Mouse (Mus musculus): ENCODE measurements at regions not wholly inside any gene's neighbourhood (a gene's known extent, or its start where the extent isn't known, plus 50 kb on each side); places are given as distances from the start of the nearest gene placed in this dataset.

DNA sequence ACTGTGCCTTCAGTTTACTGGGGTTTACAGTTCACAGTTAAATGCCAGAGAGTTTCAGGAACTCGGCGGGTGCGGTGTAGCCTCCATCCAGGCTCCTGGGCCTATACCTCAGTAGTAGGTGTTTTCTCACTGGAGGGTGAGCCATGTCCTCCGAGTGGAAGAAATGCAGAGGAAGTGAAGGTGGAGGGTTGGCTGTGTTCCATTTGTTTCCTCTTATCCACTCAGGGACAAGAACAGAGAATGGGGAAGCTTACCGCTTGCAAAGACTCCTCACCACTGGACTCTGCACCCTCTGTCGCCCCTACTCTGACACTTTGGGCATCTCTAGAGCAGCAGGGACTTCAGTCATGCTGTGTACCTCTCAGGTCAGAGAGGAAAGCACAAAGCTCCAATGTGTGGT lies 238.1 kb upstream of the Ccdc122 start:
- intact Hi-C loops (cut with DNase I) = no loop called here

DNA sequence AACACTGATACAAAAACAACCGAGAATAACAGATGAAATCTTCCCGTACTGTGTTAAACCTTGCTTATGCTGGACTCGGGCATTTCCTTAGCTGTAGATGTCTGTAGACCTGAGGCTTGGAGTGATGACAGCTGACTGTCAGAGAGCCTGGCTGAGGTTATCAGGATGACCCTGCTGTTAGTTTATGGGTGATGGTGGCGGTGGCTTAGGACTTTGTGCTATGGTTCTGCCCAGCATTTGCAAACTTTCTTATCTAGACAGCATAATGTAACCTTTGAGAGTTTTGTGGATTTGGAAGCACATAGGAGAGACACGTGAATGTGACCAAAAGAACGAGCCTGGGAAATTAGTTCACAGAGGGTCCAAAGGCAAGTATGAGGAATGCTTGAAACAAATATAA lies 239.1 kb upstream of the Ccdc122 start:
- intact Hi-C loops (cut with DNase I) = no loop called here

DNA sequence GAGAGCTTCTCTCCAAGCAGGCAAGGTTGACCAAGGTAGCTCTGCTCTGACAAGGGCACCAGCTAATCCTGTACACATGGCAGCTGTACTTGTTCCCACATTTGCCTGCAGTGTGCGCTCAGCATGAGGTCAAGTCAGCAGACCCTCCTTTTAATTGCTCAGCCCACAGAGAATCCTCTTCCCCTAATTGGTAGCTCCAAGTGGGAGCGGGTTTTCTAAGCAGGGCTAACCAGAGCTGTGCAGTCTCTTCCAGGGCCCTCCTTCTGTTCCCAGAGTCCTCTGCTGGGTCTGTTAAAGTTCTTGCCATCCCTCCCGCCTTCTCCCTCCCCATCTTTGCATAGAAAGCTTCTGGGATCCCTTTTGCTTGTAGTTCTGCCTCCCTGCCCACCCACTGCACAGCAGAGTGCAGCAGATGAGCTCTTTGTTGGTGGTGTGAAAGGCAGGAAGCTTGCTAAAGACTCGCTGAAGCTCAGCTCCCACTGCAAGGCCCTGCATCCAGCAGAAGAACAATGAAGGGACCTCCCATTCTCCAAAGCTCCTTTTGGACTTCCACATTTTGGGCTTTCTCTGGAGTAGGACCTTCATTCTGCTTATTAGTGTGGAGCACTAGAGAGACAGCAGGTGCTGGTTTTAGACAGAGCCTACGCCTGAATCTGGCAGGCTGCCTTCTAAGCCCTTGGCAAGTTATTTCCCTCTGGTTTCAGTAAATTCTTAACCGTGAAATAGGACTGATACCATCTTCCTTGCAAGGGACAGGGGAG lies 235.3 kb upstream of the Serp2 start:
- intact Hi-C loops (cut with DNase I) = no loop called here

DNA sequence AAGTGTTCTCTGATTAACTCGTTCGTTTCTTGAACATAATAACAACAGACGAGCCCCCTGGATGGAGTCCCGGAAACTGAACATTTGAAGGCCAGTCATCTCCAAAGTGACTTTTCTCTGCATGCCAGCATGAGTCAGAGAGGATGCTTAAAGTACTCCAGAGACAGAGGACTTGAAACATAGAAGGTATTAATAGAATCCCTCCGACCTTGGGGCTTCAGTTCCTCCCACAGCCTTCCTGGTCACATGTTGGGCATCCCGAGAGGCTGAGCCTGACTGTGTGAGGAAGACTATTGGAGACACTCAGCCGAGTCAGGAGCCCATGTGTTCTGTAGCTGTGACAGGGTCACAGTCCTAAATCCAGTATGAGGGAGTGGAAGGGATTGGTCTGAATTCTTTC lies 232.7 kb upstream of the Serp2 start:
- intact Hi-C loops (cut with DNase I) = no loop called here

DNA sequence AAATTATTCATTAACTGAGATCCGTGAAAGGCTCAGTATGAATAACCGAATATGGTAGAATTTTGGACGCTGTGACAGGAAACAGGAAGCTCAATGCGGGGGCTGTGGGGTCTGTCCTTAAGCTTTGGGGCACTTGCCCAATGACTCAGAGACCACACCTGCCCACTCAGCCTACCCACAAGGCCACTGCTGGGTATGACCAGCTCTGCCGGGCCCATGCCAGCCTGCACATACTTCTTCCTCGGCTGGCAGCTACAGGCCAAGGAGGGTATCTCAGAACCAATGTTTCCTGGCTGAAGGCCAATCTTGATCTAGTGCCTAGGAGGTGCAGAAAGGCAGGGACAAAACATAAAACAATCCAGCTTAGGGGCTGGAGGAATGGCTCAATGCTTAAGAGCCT lies 230.9 kb upstream of the Serp2 start:
- intact Hi-C loops (cut with DNase I) = no loop called here

DNA sequence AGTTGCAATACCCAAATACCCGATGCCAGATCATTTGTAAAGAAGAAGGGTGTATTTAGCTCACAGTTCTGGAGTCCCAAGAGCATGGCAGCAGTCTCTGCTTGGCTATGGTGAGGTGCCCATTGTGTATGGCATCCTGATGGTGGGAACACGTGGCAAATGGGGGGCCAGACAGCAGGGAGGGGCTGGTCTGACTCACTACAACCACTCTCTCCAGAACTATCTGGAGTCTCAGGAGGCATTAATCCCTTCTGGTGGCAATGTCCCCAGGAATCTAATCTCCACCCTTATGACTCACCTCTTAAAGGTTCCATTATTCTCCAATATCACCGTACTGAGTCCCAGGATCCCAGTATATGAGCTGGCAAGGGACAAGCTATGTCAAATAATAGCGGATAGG lies 229.5 kb upstream of the Serp2 start:
- intact Hi-C loops (cut with DNase I) = no loop called here

DNA sequence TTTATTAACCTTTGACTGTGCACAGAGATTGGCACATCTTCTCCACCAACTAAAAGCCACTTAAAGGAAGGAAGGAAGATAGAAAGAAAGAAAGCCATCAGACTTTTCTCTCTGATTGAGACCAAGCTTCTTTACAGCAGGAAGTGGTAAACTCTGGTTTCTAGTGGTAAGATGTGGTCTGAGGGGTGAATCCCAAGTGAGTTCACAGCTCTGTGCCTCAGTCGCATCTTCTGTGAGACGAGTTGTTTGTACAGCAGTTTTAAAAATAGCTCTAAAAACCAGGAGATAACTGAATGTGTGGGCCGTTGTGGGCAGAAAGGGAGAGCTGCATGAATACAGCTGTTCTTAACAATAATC lies 224.8 kb upstream of the Serp2 start:
- intact Hi-C loops (cut with DNase I) = no loop called here

DNA sequence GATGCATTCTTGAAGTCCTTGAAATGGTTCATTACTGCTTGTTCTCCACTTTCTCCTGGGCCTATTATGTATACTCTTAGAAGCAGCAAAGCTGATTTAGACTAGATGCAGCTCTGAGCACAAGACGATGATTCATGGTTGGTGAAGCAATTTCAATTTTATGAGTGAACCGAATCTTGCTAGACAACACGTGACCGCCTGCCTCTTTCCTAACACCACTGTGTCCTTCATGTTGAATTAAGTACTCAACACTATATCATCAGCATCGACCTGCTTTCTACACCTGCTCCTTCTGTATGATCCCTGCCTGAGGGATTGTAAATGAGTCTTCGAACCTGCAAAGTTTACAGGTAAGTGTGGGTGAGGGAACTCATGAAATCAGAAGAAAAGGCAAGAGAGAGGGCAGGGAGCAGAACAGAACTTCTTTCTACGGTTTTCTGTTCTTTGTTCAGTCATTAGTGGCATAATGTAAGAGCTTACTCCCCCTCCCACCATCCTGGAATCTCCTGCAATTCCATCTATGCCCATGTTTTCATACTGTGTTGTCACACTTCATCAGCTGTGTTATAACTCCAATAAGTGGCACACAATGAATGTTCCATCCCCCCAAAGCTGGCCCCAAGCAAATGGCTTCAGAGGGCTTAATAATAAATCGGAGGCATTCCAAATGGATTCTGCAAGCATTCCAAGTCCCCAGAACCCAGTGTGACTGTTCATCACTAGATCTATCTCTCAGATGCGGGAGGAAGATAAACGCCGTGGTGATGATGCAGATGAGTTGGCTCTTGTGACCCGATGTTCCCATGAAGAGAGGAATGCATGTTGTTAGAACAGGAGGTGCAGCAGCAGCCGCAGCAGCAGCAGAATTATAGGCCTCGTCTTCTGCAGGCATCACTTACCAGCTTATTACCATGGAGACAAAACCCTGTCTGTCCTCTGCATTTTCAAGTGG lies 224.2 kb upstream of the Serp2 start:
- intact Hi-C loops (cut with DNase I) = no loop called here

DNA sequence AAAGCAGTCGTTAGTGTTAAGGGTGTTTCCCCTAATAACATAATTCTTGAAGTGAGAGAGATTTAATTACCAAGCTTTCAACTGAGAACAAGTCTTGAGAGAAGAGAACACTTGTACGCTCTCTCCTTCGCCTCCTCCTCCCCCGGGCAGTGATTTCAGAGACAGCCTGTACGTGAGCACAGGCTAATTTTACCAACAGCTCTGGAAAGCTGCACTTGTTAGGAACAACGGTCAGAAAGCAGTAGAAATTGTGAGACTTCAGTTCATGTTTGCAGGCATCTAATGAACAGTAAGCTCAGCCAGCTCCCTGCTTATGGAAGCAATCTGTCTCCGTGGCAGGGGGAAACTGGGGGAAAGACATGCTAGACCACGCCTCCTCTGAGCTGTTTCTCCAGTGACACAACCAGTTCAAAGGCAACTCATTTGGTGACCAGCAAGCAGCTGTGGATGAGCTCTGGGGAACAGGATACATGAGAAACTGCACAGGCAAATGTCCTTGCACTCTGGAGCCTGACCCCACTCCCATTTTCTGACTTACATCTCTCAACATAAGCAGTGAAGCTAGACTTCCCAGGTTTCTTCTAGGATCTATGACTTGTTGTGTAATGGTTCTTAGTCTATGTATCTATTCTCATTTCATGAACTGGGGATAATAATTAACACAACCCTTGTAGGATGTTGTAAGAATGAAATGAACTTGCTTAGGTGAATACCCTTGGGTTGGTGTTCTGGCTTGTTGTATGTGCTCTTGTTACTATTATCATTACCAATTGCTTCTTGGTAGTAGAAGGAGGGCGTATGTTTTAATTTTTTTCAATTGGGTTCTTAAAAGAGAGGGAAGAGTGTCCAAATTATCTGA lies 222.1 kb upstream of the Serp2 start:
- intact Hi-C loops (cut with DNase I) = loop anchor here (10.0 kb wide), 1 partner anchor 274 kb away; no protein-coding TSS in a partner anchor

DNA sequence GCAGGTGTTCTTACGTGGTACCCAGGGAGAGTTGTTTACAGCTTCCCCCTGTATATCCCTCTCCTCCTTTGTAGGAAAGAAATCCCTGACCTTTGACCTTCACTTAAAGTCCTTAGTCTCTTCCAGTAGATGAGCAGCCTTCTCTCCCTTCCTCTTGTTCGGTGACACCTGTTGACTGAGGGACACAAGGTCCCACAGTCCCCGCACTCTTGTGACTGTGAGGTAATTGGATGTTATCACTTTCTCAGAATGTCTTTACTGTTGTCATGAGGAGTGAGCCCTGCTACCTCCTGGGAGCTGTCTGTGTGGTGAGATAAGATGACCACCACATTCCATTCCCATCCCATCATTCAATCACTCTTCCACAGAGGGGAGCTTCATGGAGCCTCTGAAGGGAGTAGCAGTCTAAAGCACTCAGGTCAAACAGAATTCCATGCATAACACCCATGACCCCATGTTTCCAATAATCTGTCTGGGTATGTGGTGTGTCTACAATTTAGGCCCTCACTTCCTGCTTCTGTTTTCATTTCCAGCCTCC lies 218.8 kb upstream of the Serp2 start:
- intact Hi-C loops (cut with DNase I) = loop anchor here (10.0 kb wide), 1 partner anchor 271 kb away; no protein-coding TSS in a partner anchor

DNA sequence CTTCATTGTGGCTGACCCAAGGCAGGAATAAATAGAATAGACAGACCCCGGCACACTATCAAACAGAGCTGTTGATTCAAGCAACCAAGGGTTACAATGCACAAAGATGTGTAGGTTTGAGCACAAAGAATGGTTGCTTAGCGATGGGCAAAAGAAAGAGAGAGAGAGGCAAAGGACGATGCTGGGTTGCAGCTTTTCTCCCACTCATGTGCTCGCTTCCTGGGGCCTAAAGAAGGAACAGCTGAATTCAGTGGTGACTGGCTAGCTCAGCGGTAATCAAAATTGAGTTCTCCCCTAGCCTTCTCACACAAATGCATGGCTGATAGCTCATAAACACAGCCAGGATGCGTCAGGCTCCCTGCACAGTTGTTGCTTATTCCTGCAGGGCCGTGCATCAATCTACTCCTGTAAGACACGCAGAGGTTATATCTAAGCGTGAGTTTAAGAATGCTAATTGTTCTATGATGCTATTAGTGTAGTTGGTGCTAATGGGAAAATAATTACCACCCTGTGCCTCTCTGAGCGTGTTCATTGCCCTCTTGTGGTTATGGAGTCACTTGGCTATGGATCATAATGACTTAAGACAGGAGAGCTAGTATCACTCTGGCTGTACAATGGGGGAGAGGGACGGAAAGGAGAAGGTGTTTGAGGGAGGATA lies 216.2 kb upstream of the Serp2 start:
- intact Hi-C loops (cut with DNase I) = loop anchor here (10.0 kb wide), 1 partner anchor 268 kb away; no protein-coding TSS in a partner anchor

DNA sequence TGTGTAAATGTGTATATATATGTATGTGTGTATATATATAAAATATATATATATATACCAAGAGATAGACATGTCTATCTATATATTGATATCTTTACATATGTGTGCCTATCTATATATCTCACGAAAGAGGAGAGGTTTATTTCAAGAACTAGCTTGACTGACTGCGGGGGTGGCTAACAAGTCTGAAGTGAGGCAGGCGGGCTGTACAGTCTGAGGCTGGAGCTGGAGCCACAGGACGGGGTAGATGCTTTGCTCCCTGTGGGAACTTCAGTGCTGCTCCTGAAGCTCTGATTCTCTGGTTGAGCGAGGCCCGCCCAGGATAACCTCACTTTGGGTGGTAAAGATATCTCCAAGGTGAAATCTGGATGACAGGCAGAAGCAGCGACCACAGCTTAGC lies 213.4 kb upstream of the Serp2 start:
- intact Hi-C loops (cut with DNase I) = loop anchor here (10.0 kb wide), 1 partner anchor 265 kb away; no protein-coding TSS in a partner anchor

DNA sequence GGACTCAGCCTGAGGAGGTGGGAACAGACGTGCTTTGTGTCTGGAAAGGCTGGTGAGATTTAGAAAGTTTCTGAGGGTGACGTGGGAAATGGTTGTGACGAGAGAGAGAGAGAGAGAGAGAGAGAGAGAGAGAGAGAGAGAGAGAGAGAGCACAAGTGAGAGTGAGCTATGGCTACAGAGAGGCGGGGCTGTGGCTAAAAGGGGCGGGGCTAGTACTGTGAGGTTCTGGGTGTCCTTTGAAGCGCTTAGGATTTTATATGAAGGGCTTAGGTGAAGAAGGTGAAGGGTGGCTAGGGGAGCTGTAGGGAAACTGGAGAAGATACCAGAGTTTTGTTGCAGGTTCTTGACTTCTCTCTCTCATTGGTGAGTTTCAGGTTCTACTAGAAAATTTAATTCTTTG lies 210.6 kb upstream of the Serp2 start:
- intact Hi-C loops (cut with DNase I) = loop anchor here (10.0 kb wide), 2 partner anchors 108 to 142 kb away; no protein-coding TSS in a partner anchor

DNA sequence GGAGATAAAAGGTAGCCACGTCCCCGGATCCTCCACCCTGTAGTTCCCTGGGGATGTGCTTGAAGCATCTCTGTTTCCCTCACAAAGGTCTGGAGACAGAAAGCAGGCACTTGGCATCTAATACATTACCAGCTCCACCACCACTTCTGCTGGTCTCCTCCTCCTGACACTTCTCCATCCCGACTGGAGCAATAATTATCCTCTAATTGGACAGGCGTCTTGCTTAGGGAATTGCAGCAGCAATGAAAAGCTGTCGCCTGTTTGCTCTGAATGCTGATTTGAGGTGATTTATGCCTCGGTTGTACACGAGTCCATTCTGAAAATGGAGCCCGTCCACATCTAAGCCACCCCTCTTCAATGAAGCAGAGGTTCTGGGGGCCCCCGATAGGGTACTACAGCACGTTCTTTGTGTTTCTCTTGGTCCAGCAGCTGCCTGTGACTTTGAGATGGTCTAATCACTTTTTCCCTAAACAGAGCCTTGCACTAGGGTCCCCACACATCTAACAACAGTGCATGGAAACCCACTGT lies 209.6 kb upstream of the Serp2 start:
- intact Hi-C loops (cut with DNase I) = loop anchor here (10.0 kb wide), 2 partner anchors 109 to 141 kb away; no protein-coding TSS in a partner anchor

DNA sequence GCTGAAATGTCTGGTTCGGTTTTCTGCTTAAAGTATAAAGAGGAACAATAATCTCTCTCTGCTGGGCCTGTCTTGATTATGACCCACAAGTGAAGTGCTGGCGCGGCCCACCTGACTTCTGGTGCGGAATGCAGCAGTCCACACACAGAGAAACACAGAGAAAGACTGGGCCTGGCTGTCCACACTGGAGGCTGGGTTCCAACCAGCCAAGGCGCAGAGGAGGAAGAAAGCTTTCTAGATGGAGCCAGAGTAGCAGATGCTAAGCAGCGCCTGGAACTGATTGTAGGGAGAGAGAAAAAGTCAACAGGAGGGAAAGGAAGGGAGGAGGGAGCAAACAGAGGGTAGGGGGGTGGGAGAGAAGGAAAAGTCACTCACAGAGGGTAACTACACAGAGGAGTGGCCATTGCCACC lies 208.4 kb upstream of the Serp2 start:
- intact Hi-C loops (cut with DNase I) = loop anchor here (10.0 kb wide), 2 partner anchors 110 to 140 kb away; no protein-coding TSS in a partner anchor

DNA sequence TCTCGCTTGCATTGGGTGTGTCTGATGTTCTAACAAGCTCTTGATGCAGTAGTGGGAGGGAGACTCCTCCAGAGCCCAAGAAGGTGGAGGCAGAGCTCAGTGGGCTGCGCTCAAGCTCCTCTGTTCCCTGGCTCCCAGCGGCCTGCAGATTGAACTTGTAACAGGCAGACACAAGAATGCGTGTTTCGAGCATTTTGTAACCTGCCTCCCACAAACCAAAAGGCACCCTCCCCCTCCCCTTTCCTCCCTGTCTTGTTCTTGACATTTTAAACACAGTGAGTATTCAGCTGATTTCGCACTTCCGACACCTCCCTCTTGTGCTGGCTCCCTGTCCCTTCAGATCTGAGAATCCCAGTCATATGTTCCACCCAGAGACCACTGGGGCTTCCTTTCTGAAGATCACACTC lies 207.7 kb upstream of the Serp2 start:
- intact Hi-C loops (cut with DNase I) = loop anchor here (10.0 kb wide), 2 partner anchors 110 to 140 kb away; no protein-coding TSS in a partner anchor

DNA sequence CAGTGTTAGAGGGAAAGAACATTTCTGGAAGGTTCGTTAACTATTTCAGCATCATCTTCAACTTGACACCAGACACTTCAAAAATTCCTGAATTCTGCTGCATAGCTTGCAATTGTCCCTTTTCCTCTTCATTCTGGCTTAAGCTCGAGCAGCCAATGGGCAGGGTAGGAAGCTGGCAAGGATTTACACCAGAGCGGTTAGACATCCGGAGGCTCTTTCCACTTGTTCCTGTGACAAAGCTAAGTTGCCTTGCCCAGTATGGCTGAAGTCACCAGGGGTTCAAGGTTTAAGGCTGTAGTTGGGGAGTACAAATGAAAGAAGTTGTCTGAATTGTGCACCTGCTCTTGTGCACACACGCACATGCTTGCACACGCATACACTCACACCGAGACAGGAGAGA lies 206.8 kb upstream of the Serp2 start:
- intact Hi-C loops (cut with DNase I) = loop anchor here (10.0 kb wide), 2 partner anchors 111 to 139 kb away; no protein-coding TSS in a partner anchor

DNA sequence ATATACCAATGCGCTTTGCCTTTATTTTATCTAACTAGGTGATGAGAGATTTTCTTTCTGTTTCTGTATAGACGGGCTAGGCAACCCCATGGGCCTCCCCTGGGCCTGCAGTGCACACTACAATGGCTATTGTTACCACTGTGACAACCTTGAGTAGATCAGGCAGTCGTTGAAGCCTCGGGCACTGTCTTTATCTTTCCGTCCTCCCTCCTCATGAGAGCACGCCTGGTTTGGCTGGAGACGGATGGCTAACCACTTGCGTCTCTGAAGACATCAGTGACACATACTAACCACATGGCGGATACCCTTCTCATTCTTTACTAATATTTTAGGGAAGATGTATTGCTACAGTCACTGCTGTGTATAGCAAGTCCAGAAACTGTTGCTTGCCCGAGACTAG lies 206.1 kb upstream of the Serp2 start:
- intact Hi-C loops (cut with DNase I) = loop anchor here (10.0 kb wide), 2 partner anchors 112 to 138 kb away; no protein-coding TSS in a partner anchor

DNA sequence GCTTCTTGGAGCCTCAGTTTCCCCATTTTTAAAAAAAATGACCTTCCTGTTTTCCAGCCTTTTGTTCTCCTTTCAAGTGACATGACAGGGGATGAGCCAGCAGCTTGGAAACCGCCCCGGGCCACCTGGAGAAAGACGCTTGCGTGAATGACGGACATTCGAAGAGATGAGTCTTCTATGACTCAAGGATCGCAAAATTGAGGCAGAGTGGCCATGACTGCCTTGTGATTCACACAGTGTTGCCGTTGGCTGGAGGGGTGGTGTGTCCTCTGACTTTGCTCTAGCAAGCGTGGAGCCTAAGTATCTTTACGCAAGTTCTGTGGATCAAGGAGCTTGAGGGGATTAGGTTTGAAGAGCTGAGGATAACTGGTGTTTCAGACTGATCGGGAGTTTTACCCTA lies 205.0 kb upstream of the Serp2 start:
- intact Hi-C loops (cut with DNase I) = loop anchor here (10.0 kb wide), 2 partner anchors 113 to 137 kb away; no protein-coding TSS in a partner anchor

DNA sequence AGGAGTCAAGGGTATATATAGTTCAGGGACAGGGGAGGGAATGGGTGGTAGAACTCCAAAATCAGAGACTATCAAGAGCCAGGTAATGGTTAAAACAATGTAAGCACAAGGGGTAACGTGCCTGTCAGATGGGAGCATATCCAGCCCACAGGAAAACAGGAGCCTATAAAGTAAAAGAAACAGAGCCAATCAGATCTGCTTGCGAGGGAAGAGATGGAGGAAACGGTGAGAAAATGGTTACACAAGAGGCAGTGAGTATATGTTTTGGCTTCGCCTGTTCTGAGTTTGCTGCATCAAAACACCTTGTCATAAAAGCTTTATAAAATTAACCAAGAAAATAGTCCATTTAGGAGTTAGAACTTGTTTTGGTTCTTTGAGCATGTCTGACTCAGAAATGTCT lies 204.6 kb upstream of the Serp2 start:
- intact Hi-C loops (cut with DNase I) = loop anchor here (10.0 kb wide), 2 partner anchors 114 to 136 kb away; no protein-coding TSS in a partner anchor
